Mouse (Mus musculus) liver, adult 2 months (tissue): Measurements from ENCODE around the gene Fam53a.

Source experiments
- CTCF ChIP-seq: fragments of 200-500 bp; IDR thresholded peaks from 2 replicates; pipeline ENCODE4 v1.5.1; 2011; ENCODE audit warnings: low read depth, low read length, control low read depth
- POLR2A ChIP-seq: fragments of 200-500 bp; IDR thresholded peaks from 2 replicates; pipeline ENCODE4 v1.6.1; 2011; ENCODE audit warnings: low read length, control low read depth; ENCODE audit not compliant: insufficient read depth; ENCODE audit errors: extremely low read depth

- TF ChIP-seq CTCF: no peak
- no peak for TF ChIP-seq POLR2A
These were observed 63.5 kb downstream of the Fam53a start for GRCm38 (mm10) chr5:33565886-33566285.
